Mouse (Mus musculus) MEL (cell line): Measurements from ENCODE around the gene Ctrb1. TPM values are rescaled to one million over a fixed set of nuclear protein-coding genes. Genes with fewer than 3 reads are reported as not detected.

Experiments
- DNase-seq: peaks from one replicate; pipeline ENCODE4 v3.0.0; 2011; ENCODE audit warnings: low read depth, low spot score
- H3K27ac ChIP-seq: 2 replicates; pipeline ENCODE4 v1.5.1; 2012; ENCODE audit warnings: low read depth, mild to moderate bottlenecking, control low read depth, low read length, moderate library complexity; ENCODE audit not compliant: control insufficient read depth
- H3K27me3 ChIP-seq, 2 experiments: fragments of 150-350 bp in 1 of 2; sonication (generic) in 1 of 2; 2 replicates each; pipeline ENCODE4 v1.6.1; 2012; ENCODE audit warnings: low read length in 2 of 2, mild to moderate bottlenecking in 2 of 2, improper control_type of control experiment in 1 of 2, moderate library complexity in 1 of 2; ENCODE audit not compliant: insufficient read depth in 2 of 2, control insufficient read depth in 1 of 2
- H3K36me3 ChIP-seq, 2 experiments: 2 replicates each; pipeline ENCODE4 v1.6.1; 2012 to 2014; ENCODE audit warnings: low read length in 2 of 2, improper control_type of control experiment in 1 of 2, inconsistent platforms in 1 of 2, mild to moderate bottlenecking in 1 of 2; ENCODE audit not compliant: insufficient read depth in 2 of 2, control insufficient read depth in 1 of 2
- H3K4me1 ChIP-seq, 2 experiments: fragments of 150-350 bp in 1 of 2; sonication (generic) in 1 of 2; 2 replicates each; pipeline ENCODE4 v1.6.1; 2012; ENCODE audit warnings: low read length in 2 of 2, improper control_type of control experiment in 1 of 2, mild to moderate bottlenecking in 1 of 2; ENCODE audit not compliant: insufficient read depth in 2 of 2, control insufficient read depth in 1 of 2
- H3K4me3 ChIP-seq, 2 experiments: fragments of 150-350 bp in 1 of 2; sonication (generic) in 1 of 2; 2 replicates each; pipeline ENCODE4 v1.5.1; 2012; ENCODE audit warnings: low read depth in 2 of 2, low read length in 2 of 2, mild to moderate bottlenecking in 2 of 2, moderate library complexity in 2 of 2, control low read depth in 1 of 2, improper control_type of control experiment in 1 of 2; ENCODE audit not compliant: control insufficient read depth in 1 of 2, insufficient read depth in 1 of 2
- H3K79me2 ChIP-seq: 2 replicates; pipeline ENCODE4 v1.6.1; 2012; ENCODE audit warnings: mild to moderate bottlenecking, low read length, moderate library complexity; ENCODE audit not compliant: control insufficient read depth, poor library complexity, insufficient read depth
- H3K9ac ChIP-seq: 2 replicates; pipeline ENCODE4 v1.6.1; 2012; ENCODE audit warnings: low read depth, mild to moderate bottlenecking, control low read depth, low read length, moderate library complexity; ENCODE audit not compliant: control insufficient read depth, poor library complexity, severe bottlenecking
- H3K9me3 ChIP-seq: fragments of 150-350 bp; sonication (generic); replicated peaks from 2 replicates; pipeline ENCODE4 v1.6.1; 2012; ENCODE audit warnings: mild to moderate bottlenecking, low read length, improper control_type of control experiment, moderate library complexity; ENCODE audit not compliant: insufficient read depth
- BHLHE40 ChIP-seq: IDR thresholded peaks from 2 replicates; pipeline ENCODE4 v1.6.1; 2012; ENCODE audit warnings: low read depth, mild to moderate bottlenecking, inconsistent platforms, low read length, improper control_type of control experiment, borderline replicate concordance
- CHD2 ChIP-seq: IDR thresholded peaks from 2 replicates; pipeline ENCODE4 v1.6.1; 2011; ENCODE audit warnings: low read length, improper control_type of control experiment
- CTCF ChIP-seq, 3 experiments: IDR thresholded peaks in 2 of 3; conservative IDR thresholded peaks in 1 of 3; 2 replicates each; pipeline ENCODE4 v1.5.1; 2011 to 2012; ENCODE audit warnings: low read length in 3 of 3, low read depth in 2 of 3, mild to moderate bottlenecking in 2 of 3, improper control_type of control experiment in 1 of 3, inconsistent platforms in 1 of 3, mixed read lengths in 1 of 3, moderate library complexity in 1 of 3; ENCODE audit not compliant: control insufficient read depth in 1 of 3, insufficient read depth in 1 of 3, poor library complexity in 1 of 3, severe bottlenecking in 1 of 3
- E2F4 ChIP-seq: IDR thresholded peaks from 2 replicates; pipeline ENCODE4 v1.6.1; 2011; ENCODE audit warnings: low read depth, low read length, improper control_type of control experiment, borderline replicate concordance
- ETS1 ChIP-seq: IDR thresholded peaks from 2 replicates; pipeline ENCODE4 v1.6.1; 2012; ENCODE audit warnings: low read depth, mild to moderate bottlenecking, inconsistent platforms, low read length, improper control_type of control experiment, moderate library complexity
- GABPA ChIP-seq: IDR thresholded peaks from 2 replicates; pipeline ENCODE4 v1.6.1; 2012; ENCODE audit warnings: low read depth, mild to moderate bottlenecking, inconsistent platforms, low read length, improper control_type of control experiment, moderate library complexity
- JUND ChIP-seq: IDR thresholded peaks from 2 replicates; pipeline ENCODE4 v1.6.1; 2011; ENCODE audit warnings: low read depth, mild to moderate bottlenecking, improper control_type of control experiment, low read length
- KAT2A ChIP-seq: conservative IDR thresholded peaks from 2 replicates; pipeline ENCODE4 v1.6.1; 2012; ENCODE audit warnings: low read depth, low read length, improper control_type of control experiment, inconsistent platforms
- MAX ChIP-seq: IDR thresholded peaks from 2 replicates; pipeline ENCODE4 v1.6.1; 2011; ENCODE audit warnings: low read length, improper control_type of control experiment
- MAZ ChIP-seq: IDR thresholded peaks from 2 replicates; pipeline ENCODE4 v1.6.1; 2012; ENCODE audit warnings: low read depth, mild to moderate bottlenecking, inconsistent platforms, low read length, improper control_type of control experiment
- MEF2A ChIP-seq: IDR thresholded peaks from 2 replicates; pipeline ENCODE4 v1.6.1; 2014; ENCODE audit warnings: low read depth, mild to moderate bottlenecking, inconsistent platforms, low read length, improper control_type of control experiment; ENCODE audit not compliant: poor library complexity, insufficient replicate concordance, severe bottlenecking; ENCODE audit errors: extremely low read depth
- MYC ChIP-seq: IDR thresholded peaks from 2 replicates; pipeline ENCODE4 v1.6.1; 2011; ENCODE audit warnings: low read depth, mild to moderate bottlenecking, low read length, improper control_type of control experiment, moderate library complexity
- NELFE ChIP-seq: IDR thresholded peaks from 2 replicates; pipeline ENCODE4 v1.6.1; 2011; ENCODE audit warnings: low read depth, low read length, improper control_type of control experiment
- NRF1 ChIP-seq: IDR thresholded peaks from 2 replicates; pipeline ENCODE4 v1.6.1; 2014; ENCODE audit warnings: low read depth, mild to moderate bottlenecking, inconsistent platforms, low read length, improper control_type of control experiment, moderate library complexity; ENCODE audit not compliant: poor library complexity, insufficient read depth, severe bottlenecking
- POLR2A ChIP-seq, 2 experiments: IDR thresholded peaks; 2 replicates each; pipeline ENCODE4 v1.6.1; 2011 to 2012; ENCODE audit warnings: low read length in 2 of 2, mild to moderate bottlenecking in 2 of 2, control low read depth in 1 of 2, improper control_type of control experiment in 1 of 2, low read depth in 1 of 2, moderate library complexity in 1 of 2; ENCODE audit not compliant: control insufficient read depth in 1 of 2, insufficient read depth in 1 of 2, poor library complexity in 1 of 2
- POLR2AphosphoS5 ChIP-seq: IDR thresholded peaks from 2 replicates; pipeline ENCODE4 v1.6.1; 2012; ENCODE audit warnings: low read depth, borderline replicate concordance, mild to moderate bottlenecking, inconsistent platforms, low read length, moderate library complexity, mixed read lengths
- RAD21 ChIP-seq: IDR thresholded peaks from 2 replicates; pipeline ENCODE4 v1.6.1; 2011; ENCODE audit warnings: mild to moderate bottlenecking, low read depth, low read length, improper control_type of control experiment
- RCOR1 ChIP-seq: IDR thresholded peaks from 2 replicates; pipeline ENCODE4 v1.6.1; 2012; ENCODE audit warnings: low read depth, mild to moderate bottlenecking, inconsistent platforms, low read length, improper control_type of control experiment
- SMC3 ChIP-seq: IDR thresholded peaks from 2 replicates; pipeline ENCODE4 v1.6.1; 2011; ENCODE audit warnings: low read depth, low read length, improper control_type of control experiment
- TAL1 ChIP-seq: IDR thresholded peaks from 2 replicates; pipeline ENCODE4 v1.6.1; 2012; ENCODE audit warnings: mild to moderate bottlenecking, inconsistent platforms, low read length, moderate library complexity, mixed read lengths
- TBP ChIP-seq: IDR thresholded peaks from 2 replicates; pipeline ENCODE4 v1.8.0; 2011; ENCODE audit warnings: low read depth, low read length, improper control_type of control experiment
- USF1 ChIP-seq: IDR thresholded peaks from 2 replicates; pipeline ENCODE4 v1.6.1; 2014; ENCODE audit warnings: low read depth, mild to moderate bottlenecking, inconsistent platforms, low read length, improper control_type of control experiment, moderate library complexity
- ZC3H11A ChIP-seq: IDR thresholded peaks from 2 replicates; pipeline ENCODE4 v1.6.1; 2012; ENCODE audit warnings: low read depth, mild to moderate bottlenecking, inconsistent platforms, low read length, improper control_type of control experiment
- ZKSCAN1 ChIP-seq: IDR thresholded peaks from 2 replicates; pipeline ENCODE4 v1.6.1; 2012; ENCODE audit warnings: low read depth, mild to moderate bottlenecking, inconsistent platforms, low read length, improper control_type of control experiment, moderate library complexity
- ZMIZ1 ChIP-seq: IDR thresholded peaks from 2 replicates; pipeline ENCODE4 v1.6.1; 2012; ENCODE audit warnings: low read depth, mild to moderate bottlenecking, inconsistent platforms, low read length, improper control_type of control experiment, moderate library complexity
- polyA plus RNA-seq, 2 experiments: library from polyadenylated mRNA; stranded (reverse) in 1 of 2; unstranded in 1 of 2; fragments of >175 nt in 1 of 2; fragments of >200 nt in 1 of 2; gene quantifications; 2 replicates each; pipeline versions ENCODE4 v1.2.1 to v1.2.4; 2012; ENCODE audit warnings: low replicate concordance in 2 of 2, low read depth in 1 of 2; ENCODE audit not compliant: insufficient read length in 2 of 2, insufficient read depth in 1 of 2, missing spikeins in 1 of 2
- total RNA-seq: library from RNA; depleted of rRNA; stranded (reverse); fragments of 300-350 nt; gene quantifications from 2 replicates; pipeline ENCODE4 v1.2.3, GENCODE M21; 2012

Gene Ctrb1
- total and polyA plus RNA-seq, 3 experiments = not detected

DNA sequence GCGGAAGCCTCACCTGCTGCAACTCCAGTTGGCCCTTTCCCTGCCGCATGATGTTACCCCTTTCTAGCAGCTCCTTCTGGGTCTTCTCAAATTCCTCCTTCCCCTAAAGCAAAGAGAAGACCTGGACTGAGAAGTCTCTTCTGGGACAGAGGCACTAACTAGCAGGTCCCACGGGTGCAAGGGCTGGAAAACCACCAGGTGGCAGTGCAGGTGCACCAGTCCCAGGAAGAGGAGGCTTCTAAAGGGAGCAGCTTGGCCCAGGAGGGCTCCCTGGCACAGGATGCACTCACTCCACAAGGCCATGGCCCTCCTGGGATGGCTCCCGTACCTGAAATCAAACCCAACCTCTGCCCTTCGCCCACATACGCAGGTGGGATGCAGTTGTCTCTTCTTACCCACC lies 21.8 kb upstream of the Ctrb1 start:
- TF ChIP-seq SMC3 = peak; percentile 83
- TF ChIP-seq TAL1 = no peak
- no peak for TF ChIP-seq ZKSCAN1
- no peak for TF ChIP-seq ZMIZ1
- TF ChIP-seq ZC3H11A = peak; percentile 49
- peak; percentile 58 to 81 (median 78) for TF ChIP-seq CTCF (IDR thresholded peaks at IDR 0.05 in 2 of 3, conservative IDR thresholded peaks at IDR 0.05 in 1 of 3; ENCODE audit: control insufficient read depth in 1 of 3, insufficient read depth in 1 of 3, low read depth in 2 of 3, low read length in 3 of 3, poor library complexity in 1 of 3, severe bottlenecking in 1 of 3)
- TF ChIP-seq RAD21 = peak; percentile 72
- no peak overlapping the region for H3K27ac ChIP-seq
- H3K4me3 ChIP-seq = no peak overlapping the region
- no peak overlapping the region for H3K9ac ChIP-seq
- H3K9me3 ChIP-seq = no peaks in the 10 kb centered on the region
- no peaks in the 10 kb centered on the region for H3K79me2 ChIP-seq
- H3K4me1 ChIP-seq = peaks cover 6 to 7% of the 10 kb centered on the region in 2 experiments
- DNase-seq = peak; percentile 58
- H3K27me3 ChIP-seq = no peaks in the 10 kb centered on the region
- H3K36me3 ChIP-seq = peaks cover 0 to 5% of the 10 kb centered on the region in 2 experiments; a peak in 3 of 4 replicates

- no peak overlapping the region for H3K9ac ChIP-seq
- TF ChIP-seq TAL1 = no peak
- no peak for TF ChIP-seq E2F4
- no peak for TF ChIP-seq MAZ
- no peak for TF ChIP-seq RCOR1
- DNase-seq = no peak
- no peaks in the 10 kb centered on the region for H3K27me3 ChIP-seq
- H3K36me3 ChIP-seq = peaks cover 0 to 1% of the 10 kb centered on the region in 2 experiments; a peak in 3 of 4 replicates
- H3K4me1 ChIP-seq = peaks cover 1 to 2% of the 10 kb centered on the region in 2 experiments; a peak in 3 of 4 replicates
- H3K27ac ChIP-seq = no peak overlapping the region
- H3K4me3 ChIP-seq = no peak overlapping the region
- H3K9me3 ChIP-seq = no peaks in the 10 kb centered on the region
- no peaks in the 10 kb centered on the region for H3K79me2 ChIP-seq
These were observed 21.3 kb upstream of the Ctrb1 start for GRCm38 (mm10) chr8:111712135-111712534.

GRCm38 (mm10) chr8:111710777-111711485 lies 20.1 kb upstream of the Ctrb1 start:
- Histone ChIP-seq H3K9ac (no peak overlapping the region), H3K36me3 (no peaks in the 10 kb centered on the region; a peak in 1 of 4 replicates), H3K27me3 (no peaks in the 10 kb centered on the region), H3K4me1 (no peaks in the 10 kb centered on the region)
- TF ChIP-seq BHLHE40 (no peak), ETS1 (no peak), CHD2 (no peak), ZMIZ1 (no peak), MEF2A (no peak), TBP (no peak), POLR2AphosphoS5 (no peak), MAX (no peak), POLR2A (IDR thresholded peaks at IDR 0.05; ENCODE audit: control insufficient read depth in 1 of 2, insufficient read depth in 1 of 2, low read depth in 1 of 2, low read length in 2 of 2, poor library complexity in 1 of 2) (no peak), RCOR1 (no peak), MYC (no peak), USF1 (no peak), NELFE (no peak), ZKSCAN1 (no peak), GABPA (no peak), NRF1 (no peak), JUND (no peak), SMC3 (no peak), KAT2A (no peak), MAZ (no peak)
- TF ChIP-seq, all 39 proteins: peak for 0
- H3K9me3 ChIP-seq = no peaks in the 10 kb centered on the region
- DNase-seq = no peak
- H3K79me2 ChIP-seq = no peaks in the 10 kb centered on the region
- no peak overlapping the region for H3K27ac ChIP-seq
- no peak overlapping the region for H3K4me3 ChIP-seq
